Mouse (Mus musculus): ENCODE results near the gene Gm21970.

Gm21970 gene

GRCm38 (mm10) chr16:91391421-91391820 lies at the start of gene Gm21970:
Gene Gm21970, plus strand, starts transcription at chr16:91391721.
- DNase-seq: no peak

GRCm38 (mm10) chr16:91346491-91346890 lies 45.0 kb upstream of the Gm21970 start:
- no peak for DNase-seq

GRCm38 (mm10) chr16:91347491-91348263 lies 43.8 kb upstream of the Gm21970 start:
- no peak for DNase-seq

- DNase-seq: no peak
Measured at GRCm38 (mm10) chr16:91348264-91348565, 43.3 kb upstream of the Gm21970 start.

- DNase-seq: peak; percentile 44
Measured at GRCm38 (mm10) chr16:91348588-91349330, 42.8 kb upstream of the Gm21970 start.

- DNase-seq: peak; percentile 82
Measured at GRCm38 (mm10) chr16:91352084-91352562, 39.4 kb upstream of the Gm21970 start.

- DNase-seq: no peak
Measured at GRCm38 (mm10) chr16:91352749-91353148, 38.8 kb upstream of the Gm21970 start.

GRCm38 (mm10) chr16:91353177-91353576 lies 38.3 kb upstream of the Gm21970 start:
- no peak for DNase-seq

- no peak for DNase-seq
Measured at GRCm38 (mm10) chr16:91353638-91354037, 37.9 kb upstream of the Gm21970 start.

GRCm38 (mm10) chr16:91354599-91354998 lies 36.9 kb upstream of the Gm21970 start:
- no peak for DNase-seq

- no peak for DNase-seq
Measured at GRCm38 (mm10) chr16:91355160-91355559, 36.4 kb upstream of the Gm21970 start.

- DNase-seq: no peak
Measured at GRCm38 (mm10) chr16:91356760-91357525, 34.6 kb upstream of the Gm21970 start.

- DNase-seq: no peak
Measured at GRCm38 (mm10) chr16:91357526-91357900, 34.0 kb upstream of the Gm21970 start.

- DNase-seq: peak; percentile 58
Measured at GRCm38 (mm10) chr16:91358555-91358954, 33.0 kb upstream of the Gm21970 start.

- DNase-seq: no peak
Measured at GRCm38 (mm10) chr16:91359531-91359930, 32.0 kb upstream of the Gm21970 start.

GRCm38 (mm10) chr16:91360162-91360561 lies 31.4 kb upstream of the Gm21970 start:
- no peak for DNase-seq

GRCm38 (mm10) chr16:91362006-91362405 lies 29.5 kb upstream of the Gm21970 start:
- DNase-seq: no peak

- no peak for DNase-seq
Measured at GRCm38 (mm10) chr16:91362616-91363272, 28.8 kb upstream of the Gm21970 start.

GRCm38 (mm10) chr16:91363483-91363882 lies 28.0 kb upstream of the Gm21970 start:
- DNase-seq: no peak

- DNase-seq: peak; percentile 59
Measured at GRCm38 (mm10) chr16:91366567-91366966, 25.0 kb upstream of the Gm21970 start.

- no peak for DNase-seq
Measured at GRCm38 (mm10) chr16:91367066-91367465, 24.5 kb upstream of the Gm21970 start.

- peak; percentile 85 for DNase-seq
Measured at GRCm38 (mm10) chr16:91372577-91373472, 18.7 kb upstream of the Gm21970 start, which contains the start of gene Ifnar2. Gene Ifnar2, plus strand, starts transcription at chr16:91372783.

Data from thymus, postnatal 4 days (tissue).